Mouse (Mus musculus): Measurements from ENCODE around the gene Dpyd. TPM values are rescaled to one million over a fixed set of nuclear protein-coding genes. Genes with fewer than 3 reads are reported as not detected.
A peak's percentile ranks its signal among the peaks of the same experiment; 100 is the strongest.

Dpyd gene
- total and polyA plus RNA-seq, 2 experiments from 2014 or later: 5.8 to 7.5 TPM

DNA sequence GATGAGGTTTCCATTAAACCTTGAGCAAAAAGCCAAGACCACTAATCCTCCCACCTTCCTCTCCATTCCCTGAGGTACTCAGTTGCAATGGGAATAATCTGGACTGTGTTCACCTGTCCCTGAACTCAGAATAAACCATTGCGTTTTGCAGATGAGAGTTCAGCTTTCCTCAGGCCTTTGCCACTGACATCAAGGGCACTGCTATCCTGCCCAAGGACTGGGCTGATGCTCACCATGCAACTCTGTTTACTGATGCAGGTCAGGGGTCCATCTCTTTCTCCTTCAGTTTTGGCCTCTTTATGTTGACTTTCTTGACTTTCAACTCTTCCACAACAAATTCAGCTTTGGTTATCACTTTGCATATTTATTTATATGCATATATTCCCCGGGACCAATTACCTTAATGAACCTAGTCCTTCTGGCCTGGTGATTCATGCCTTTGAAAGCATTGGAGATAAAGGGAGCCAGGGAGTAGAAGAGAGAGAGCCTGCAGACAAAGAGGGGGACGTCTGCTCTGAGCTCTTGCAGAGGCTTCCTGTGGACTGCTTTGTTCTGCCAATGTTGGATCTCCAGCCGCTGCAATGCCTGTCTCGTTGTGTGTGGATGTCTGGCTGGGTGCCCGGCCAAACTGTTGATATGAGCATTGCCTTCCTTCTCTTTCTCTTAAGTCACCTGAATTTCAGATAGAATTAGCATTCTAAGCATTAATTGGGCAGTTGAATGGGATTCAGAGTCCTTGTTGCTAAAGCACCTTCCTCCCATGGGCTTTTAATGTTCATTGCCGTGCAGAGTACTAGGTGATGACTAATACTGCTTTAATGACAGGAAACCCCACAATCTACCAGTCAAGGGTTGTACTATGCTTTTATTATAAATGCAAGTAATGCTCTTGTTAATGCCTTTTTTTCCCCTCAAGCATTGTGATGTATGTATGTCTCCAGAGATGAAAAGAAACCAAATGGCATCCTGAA is 771.7 kb downstream of the Dpyd start:
- H3K4me3 ChIP-seq (ENCODE audit: low read depth, low read length): no peak overlapping the region
- H3K4me1 ChIP-seq (ENCODE audit: insufficient read depth): no peaks in the 10 kb centered on the region
- DNase-seq: peak; percentile 22
- H3K4me2 ChIP-seq (ENCODE audit: low read depth): no peak overlapping the region
- H3K9me3 ChIP-seq (ENCODE audit: low read length): no peaks in the 10 kb centered on the region
- no peaks in the 10 kb centered on the region for H3K36me3 ChIP-seq (ENCODE audit: insufficient read depth)
- H3K27ac ChIP-seq (ENCODE audit: low read depth, low read length): no peak overlapping the region
- 12% methylated on average over 7 of the region's 7 CpGs for WGBS
- peak; percentile 48 for ATAC-seq
- no peaks in the 10 kb centered on the region for H3K27me3 ChIP-seq (ENCODE audit: insufficient read depth, low read length)
- no peak for TF ChIP-seq CTCF (IDR thresholded peaks at IDR 0.05; ENCODE audit: low read depth)
- no peak overlapping the region for H3K9ac ChIP-seq

DNA sequence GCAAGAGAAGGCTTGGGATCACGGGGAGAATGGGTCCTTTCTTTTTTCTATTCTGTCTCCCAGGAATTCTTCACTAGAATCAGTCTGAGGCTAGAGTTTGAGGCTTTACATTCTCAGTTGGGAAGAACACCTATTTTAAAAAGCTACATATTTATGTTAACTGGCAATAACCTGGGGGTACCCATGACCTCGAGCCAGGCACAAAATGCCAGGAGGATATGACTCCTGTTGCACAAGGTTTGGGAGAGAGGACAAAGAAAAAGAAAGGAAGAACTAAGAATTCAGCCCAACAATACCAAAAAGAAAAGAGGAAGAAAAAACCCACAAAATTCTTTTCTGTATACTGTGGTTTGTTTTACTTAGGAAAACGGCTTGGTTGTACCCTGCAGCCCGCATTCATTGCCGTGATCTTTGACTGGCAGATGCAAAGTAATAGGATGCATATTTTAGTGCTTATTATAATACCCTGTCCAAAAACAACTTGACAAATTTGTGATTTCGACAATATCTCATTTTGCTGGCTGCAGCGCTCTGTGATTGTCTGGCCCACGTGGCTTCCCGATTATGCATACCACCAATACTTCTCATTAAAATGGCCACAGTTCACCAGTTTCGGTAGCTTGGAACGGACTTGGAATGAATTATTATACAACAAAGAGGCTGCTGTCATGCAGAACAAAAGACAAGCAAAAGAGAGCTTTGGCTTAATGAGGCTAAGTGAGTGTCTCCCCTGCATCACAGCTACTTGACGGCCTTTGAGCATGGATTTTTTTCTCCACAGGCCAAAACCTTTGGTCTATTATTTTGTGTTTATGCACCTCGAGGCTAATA is 799.8 kb downstream of the Dpyd start:
- Histone ChIP-seq H3K9me3 (ENCODE audit: low read length) (no peaks in the 10 kb centered on the region), H3K9ac (no peak overlapping the region), H3K27me3 (ENCODE audit: insufficient read depth, low read length) (no peaks in the 10 kb centered on the region), H3K4me3 (ENCODE audit: low read depth, low read length) (no peak overlapping the region), H3K36me3 (ENCODE audit: insufficient read depth) (no peaks in the 10 kb centered on the region), H3K27ac (ENCODE audit: low read depth, low read length) (peak overlapping the region; percentile 37), H3K4me2 (ENCODE audit: low read depth) (peak overlapping the region; percentile 16), H3K4me1 (ENCODE audit: insufficient read depth) (peaks cover 12% of the 10 kb centered on the region)
- ATAC-seq (peak; percentile 91), DNase-seq (peak; percentile 74)
- WGBS: 10% methylated on average over 13 of the region's 13 CpGs
- TF ChIP-seq CTCF (IDR thresholded peaks at IDR 0.05; ENCODE audit: low read depth): no peak

DNA sequence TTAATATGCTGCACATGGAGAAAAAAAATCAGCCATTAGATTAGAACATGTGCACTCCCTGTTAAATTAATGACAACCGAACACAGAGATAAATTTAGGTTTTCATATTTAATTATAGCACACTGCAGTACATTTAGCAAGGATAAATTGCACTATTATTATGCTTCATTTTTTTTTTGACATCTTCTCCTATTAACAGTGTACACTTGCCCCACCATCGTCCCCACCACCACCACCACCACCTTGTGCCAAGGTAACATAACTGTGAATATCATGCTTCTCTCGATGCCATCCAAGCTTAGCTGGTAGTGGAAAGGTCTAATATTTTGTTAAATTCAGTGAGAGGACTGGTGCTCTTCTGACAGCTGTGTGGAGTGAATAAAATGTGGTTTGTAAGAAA is 800.5 kb downstream of the Dpyd start:
- no peaks in the 10 kb centered on the region for H3K27me3 ChIP-seq (ENCODE audit: insufficient read depth, low read length)
- TF ChIP-seq CTCF (IDR thresholded peaks at IDR 0.05; ENCODE audit: low read depth): no peak
- WGBS: 8% methylated on average over 3 of the region's 3 CpGs
- peak; percentile 44; the same call in 1 of the 2 replicates for ATAC-seq
- H3K9ac ChIP-seq: no peak overlapping the region
- peak; percentile 15 for DNase-seq
- no peak overlapping the region; the same call in 1 of the 2 replicates for H3K4me2 ChIP-seq (ENCODE audit: low read depth)
- H3K4me1 ChIP-seq (ENCODE audit: insufficient read depth): peaks cover 12% of the 10 kb centered on the region
- H3K4me3 ChIP-seq (ENCODE audit: low read depth, low read length): no peak overlapping the region
- no peaks in the 10 kb centered on the region for H3K36me3 ChIP-seq (ENCODE audit: insufficient read depth)
- peak overlapping the region; percentile 37; the same call in 1 of the 2 replicates for H3K27ac ChIP-seq (ENCODE audit: low read depth, low read length)
- no peaks in the 10 kb centered on the region for H3K9me3 ChIP-seq (ENCODE audit: low read length)

DNA sequence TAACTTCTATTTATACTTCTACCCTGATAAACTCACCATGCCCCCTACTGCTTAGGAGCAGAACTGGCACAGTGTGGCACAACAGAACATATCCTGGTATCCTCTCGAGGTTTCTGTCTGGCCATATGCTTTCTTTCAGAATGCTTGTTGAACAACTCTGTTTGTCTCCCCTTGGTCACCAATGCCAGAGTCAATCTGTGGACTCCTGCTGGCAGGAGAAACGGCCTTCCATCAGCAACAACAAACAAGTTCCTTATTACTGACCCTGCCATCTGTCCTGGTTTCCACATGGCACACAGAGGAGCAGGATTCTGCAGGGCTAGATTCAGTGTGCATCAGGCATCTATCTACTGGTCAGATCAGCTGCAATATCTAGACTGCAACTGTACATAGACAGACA is 807.0 kb downstream of the Dpyd start:
- no peak for ATAC-seq
- Histone ChIP-seq H3K4me3 (ENCODE audit: low read depth, low read length) (no peak overlapping the region), H3K9ac (no peak overlapping the region), H3K27ac (ENCODE audit: low read depth, low read length) (no peak overlapping the region), H3K36me3 (ENCODE audit: insufficient read depth) (no peaks in the 10 kb centered on the region), H3K9me3 (ENCODE audit: low read length) (no peaks in the 10 kb centered on the region), H3K4me2 (ENCODE audit: low read depth) (no peak overlapping the region), H3K27me3 (ENCODE audit: insufficient read depth, low read length) (no peaks in the 10 kb centered on the region), H3K4me1 (ENCODE audit: insufficient read depth) (no peaks in the 10 kb centered on the region)
- no peak for TF ChIP-seq CTCF (IDR thresholded peaks at IDR 0.05; ENCODE audit: low read depth)
- no peak for DNase-seq
- 33% methylated on average over 2 of the region's 2 CpGs for WGBS

DNA sequence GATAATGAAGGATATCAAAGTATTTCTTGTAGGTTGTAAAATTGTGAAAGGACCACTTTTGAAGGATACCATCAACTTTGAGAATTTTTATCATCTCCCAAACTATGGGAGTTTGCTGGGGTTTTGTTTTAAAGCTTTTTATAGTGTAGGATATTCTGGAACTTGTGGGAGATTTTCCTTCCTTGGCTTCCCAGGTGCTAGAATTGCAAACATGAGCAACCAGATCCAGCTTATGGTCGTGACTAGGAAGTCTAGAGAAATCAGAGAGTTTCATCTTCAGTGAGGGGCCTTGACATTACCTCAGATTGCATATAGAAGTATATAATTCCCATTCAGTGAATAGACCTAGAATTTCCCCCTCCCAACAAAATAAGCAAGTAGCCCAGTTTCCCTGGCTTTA is 819.2 kb downstream of the Dpyd start:
- no peaks in the 10 kb centered on the region for H3K27me3 ChIP-seq (ENCODE audit: insufficient read depth, low read length)
- H3K4me3 ChIP-seq (ENCODE audit: low read depth, low read length): no peak overlapping the region
- H3K9ac ChIP-seq: no peak overlapping the region
- WGBS: 88% methylated on average over 1 of the region's 1 CpGs
- no peak overlapping the region for H3K4me2 ChIP-seq (ENCODE audit: low read depth)
- DNase-seq (no peak), ATAC-seq (no peak)
- no peaks in the 10 kb centered on the region for H3K4me1 ChIP-seq (ENCODE audit: insufficient read depth)
- H3K9me3 ChIP-seq (ENCODE audit: low read length): no peaks in the 10 kb centered on the region
- no peak for TF ChIP-seq CTCF (IDR thresholded peaks at IDR 0.05; ENCODE audit: low read depth)
- H3K27ac ChIP-seq (ENCODE audit: low read depth, low read length): no peak overlapping the region
- H3K36me3 ChIP-seq (ENCODE audit: insufficient read depth): no peaks in the 10 kb centered on the region

DNA sequence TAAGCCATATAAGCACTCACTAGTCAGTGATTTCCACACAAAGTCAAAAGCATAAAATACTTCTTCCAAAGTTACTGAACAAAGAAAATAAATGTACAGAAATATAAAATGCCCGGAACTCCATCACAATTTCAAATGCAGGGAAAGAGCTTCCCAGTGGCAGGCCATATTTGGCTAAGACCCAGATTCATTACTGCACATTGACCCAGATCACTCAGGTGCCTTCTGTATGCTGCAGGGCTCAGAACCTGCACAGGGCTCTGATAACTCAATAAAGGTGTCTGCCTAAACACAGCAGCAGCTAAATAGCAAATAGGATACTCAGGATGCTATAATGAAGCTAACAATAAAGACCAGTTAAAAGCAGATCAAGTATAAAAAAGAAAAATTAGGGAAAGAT is 820.5 kb downstream of the Dpyd start:
- no peak for TF ChIP-seq CTCF (IDR thresholded peaks at IDR 0.05; ENCODE audit: low read depth)
- no peaks in the 10 kb centered on the region for H3K36me3 ChIP-seq (ENCODE audit: insufficient read depth)
- no peaks in the 10 kb centered on the region for H3K4me1 ChIP-seq (ENCODE audit: insufficient read depth)
- no peaks in the 10 kb centered on the region for H3K27me3 ChIP-seq (ENCODE audit: insufficient read depth, low read length)
- DNase-seq (no peak), ATAC-seq (no peak)
- WGBS: 90% methylated on average over 1 of the region's 1 CpGs
- no peaks in the 10 kb centered on the region for H3K9me3 ChIP-seq (ENCODE audit: low read length)
- no peak overlapping the region for H3K4me3 ChIP-seq (ENCODE audit: low read depth, low read length)
- H3K4me2 ChIP-seq (ENCODE audit: low read depth): no peak overlapping the region
- H3K27ac ChIP-seq (ENCODE audit: low read depth, low read length): no peak overlapping the region
- no peak overlapping the region for H3K9ac ChIP-seq

Data from forebrain, postnatal 0 days (tissue).